Mouse (Mus musculus): ENCODE measurements around the gene Npy5r. TPM values are rescaled to one million over a fixed set of nuclear protein-coding genes. Genes with fewer than 3 reads are reported as not detected.
A peak's percentile ranks its signal among the peaks of the same experiment; 100 is the strongest.

Npy5r gene
- 0.23 and 0.33 TPM in 2 replicates for polyA plus RNA-seq (2016; fragmentation: Nextera tagmentation; extraction: Ambion mirVana)

- Histone ChIP-seq H3K27ac (no peak within 1 kb of the TSS), H3K9me3 (replicated peaks) (no peaks in the 10 kb centered on the region), H3K27me3 (peaks cover 31% of the 10 kb centered on the region), H3K4me3 (peak within 1 kb of the TSS; percentile 48), H3K9ac (peak within 1 kb of the TSS; percentile 69), H3K4me1 (no peaks in the 10 kb centered on the region), H3K36me3 (no peaks in the 10 kb centered on the region), H3K4me2 (replicated peaks) (peak within 1 kb of the TSS; percentile 90)
- 2% methylated on average over 41 of the region's 43 CpGs for WGBS
- ATAC-seq (ENCODE audit: low FRiP score) = peak; percentile 87
Observed at GRCm38 (mm10) chr8:66687511-66688329, at the start of gene Npy5r. Npy5r (minus strand) TSS chr8:66688128.

- no peak overlapping the region for H3K4me2 ChIP-seq (replicated peaks)
- no peaks in the 10 kb centered on the region for H3K36me3 ChIP-seq
- no peak for ATAC-seq (ENCODE audit: low FRiP score)
- H3K9ac ChIP-seq = no peak overlapping the region
- no peaks in the 10 kb centered on the region for H3K4me1 ChIP-seq
- no peak overlapping the region for H3K4me3 ChIP-seq
- H3K27ac ChIP-seq = no peak overlapping the region
- H3K9me3 ChIP-seq (replicated peaks) = no peaks in the 10 kb centered on the region
- H3K27me3 ChIP-seq = no peaks in the 10 kb centered on the region
- 36% methylated on average over 5 of the region's 5 CpGs for WGBS
Observed at GRCm38 (mm10) chr8:66731957-66732356, 44.0 kb upstream of the Npy5r start.

- Histone ChIP-seq H3K36me3 (no peaks in the 10 kb centered on the region), H3K9ac (no peak overlapping the region), H3K27me3 (no peaks in the 10 kb centered on the region), H3K4me2 (replicated peaks) (no peak overlapping the region), H3K27ac (no peak overlapping the region), H3K4me1 (no peaks in the 10 kb centered on the region), H3K4me3 (no peak overlapping the region), H3K9me3 (replicated peaks) (no peaks in the 10 kb centered on the region)
- ATAC-seq (ENCODE audit: low FRiP score) = no peak
- 27% methylated on average over 7 of the region's 7 CpGs for WGBS
Observed at GRCm38 (mm10) chr8:66729446-66729845, 41.5 kb upstream of the Npy5r start.

GRCm38 (mm10) chr8:66722835-66723234 is 34.9 kb upstream of the Npy5r start:
- no peaks in the 10 kb centered on the region for H3K4me1 ChIP-seq
- no peak overlapping the region for H3K4me3 ChIP-seq
- no peak for ATAC-seq (ENCODE audit: low FRiP score)
- H3K27me3 ChIP-seq = no peaks in the 10 kb centered on the region
- no peak overlapping the region for H3K4me2 ChIP-seq (replicated peaks)
- WGBS = 92% methylated on average over 2 of the region's 2 CpGs
- H3K27ac ChIP-seq = no peak overlapping the region
- H3K9ac ChIP-seq = no peak overlapping the region
- no peaks in the 10 kb centered on the region for H3K36me3 ChIP-seq
- H3K9me3 ChIP-seq (replicated peaks) = no peaks in the 10 kb centered on the region

GRCm38 (mm10) chr8:66714324-66714975 is 26.5 kb upstream of the Npy5r start:
- WGBS = 87% methylated on average over 7 of the region's 7 CpGs
- no peak overlapping the region for H3K4me2 ChIP-seq (replicated peaks)
- ATAC-seq (ENCODE audit: low FRiP score) = no peak

GRCm38 (mm10) chr8:66698782-66699181 is 10.9 kb upstream of the Npy5r start:
- H3K9ac ChIP-seq = no peak overlapping the region
- peaks cover 11% of the 10 kb centered on the region for H3K4me1 ChIP-seq
- 80% methylated on average over 7 of the region's 7 CpGs for WGBS
- H3K9me3 ChIP-seq (replicated peaks) = no peaks in the 10 kb centered on the region
- H3K4me2 ChIP-seq (replicated peaks) = no peak overlapping the region
- H3K4me3 ChIP-seq = no peak overlapping the region
- no peaks in the 10 kb centered on the region for H3K36me3 ChIP-seq
- H3K27me3 ChIP-seq = peaks cover 27% of the 10 kb centered on the region
- ATAC-seq (ENCODE audit: low FRiP score) = no peak
- no peak overlapping the region for H3K27ac ChIP-seq

More at GRCm38 (mm10) chr8:66714324-66714975, 26.5 kb upstream of the Npy5r start:
- Histone ChIP-seq H3K27ac (no peak overlapping the region), H3K4me3 (no peak overlapping the region), H3K4me1 (no peaks in the 10 kb centered on the region), H3K36me3 (no peaks in the 10 kb centered on the region), H3K9ac (no peak overlapping the region), H3K9me3 (replicated peaks) (0 out of 2 replicates have a peak, but pooled peaks cover 2% of the 10 kb centered on the region), H3K27me3 (no peaks in the 10 kb centered on the region)

- H3K4me1 ChIP-seq = peaks cover 11% of the 10 kb centered on the region
- peak overlapping the region; percentile 70 for H3K4me2 ChIP-seq (replicated peaks)
- H3K27me3 ChIP-seq = peaks cover 27% of the 10 kb centered on the region
- no peak overlapping the region for H3K27ac ChIP-seq
- H3K9ac ChIP-seq = no peak overlapping the region
- no peaks in the 10 kb centered on the region for H3K36me3 ChIP-seq
- H3K4me3 ChIP-seq = peak overlapping the region; percentile 44
- 0 out of 2 replicates have a peak, but pooled peaks have one; percentile 11 for ATAC-seq (ENCODE audit: low FRiP score)
- no peaks in the 10 kb centered on the region for H3K9me3 ChIP-seq (replicated peaks)
- WGBS = 6% methylated on average over 7 of the region's 7 CpGs
Observed at GRCm38 (mm10) chr8:66698011-66698410, 10.1 kb upstream of the Npy5r start.

GRCm38 (mm10) chr8:66696970-66697843 is 9.3 kb upstream of the Npy5r start, which contains the start of gene Npy1r:
Npy1r (plus strand) TSS chr8:66697192.
- Histone ChIP-seq H3K4me1 (peaks cover 11% of the 10 kb centered on the region), H3K4me2 (replicated peaks) (peak within 1 kb of the TSS; percentile 70), H3K27ac (no peak within 1 kb of the TSS), H3K9ac (peak within 1 kb of the TSS; percentile 46; the same call in 1 of the 2 replicates), H3K4me3 (peak within 1 kb of the TSS; percentile 44), H3K27me3 (peaks cover 27% of the 10 kb centered on the region), H3K36me3 (no peaks in the 10 kb centered on the region), H3K9me3 (replicated peaks) (no peaks in the 10 kb centered on the region)
- WGBS = under 1% methylated on average over 30 of the region's 30 CpGs
- peak; percentile 73 for ATAC-seq (ENCODE audit: low FRiP score)

- Histone ChIP-seq H3K9me3 (replicated peaks) (no peaks in the 10 kb centered on the region), H3K27me3 (peaks cover 31% of the 10 kb centered on the region), H3K27ac (no peak overlapping the region), H3K36me3 (no peaks in the 10 kb centered on the region), H3K4me1 (no peaks in the 10 kb centered on the region), H3K4me3 (no peak overlapping the region), H3K4me2 (replicated peaks) (no peak overlapping the region), H3K9ac (no peak overlapping the region)
- no peak for ATAC-seq (ENCODE audit: low FRiP score)
- WGBS = 82% methylated on average over 5 of the region's 5 CpGs
Observed at GRCm38 (mm10) chr8:66690402-66690801, 2.5 kb upstream of the Npy5r start.

GRCm38 (mm10) chr8:66688799-66689198 is 871 bp upstream of the Npy5r start:
- peak overlapping the region; percentile 90 for H3K4me2 ChIP-seq (replicated peaks)
- H3K9me3 ChIP-seq (replicated peaks) = no peaks in the 10 kb centered on the region
- H3K4me3 ChIP-seq = no peak overlapping the region
- 56% methylated on average over 4 of the region's 4 CpGs for WGBS
- no peak overlapping the region for H3K27ac ChIP-seq
- no peaks in the 10 kb centered on the region for H3K4me1 ChIP-seq
- peaks cover 31% of the 10 kb centered on the region for H3K27me3 ChIP-seq
- H3K9ac ChIP-seq = no peak overlapping the region
- no peak for ATAC-seq (ENCODE audit: low FRiP score)
- no peaks in the 10 kb centered on the region for H3K36me3 ChIP-seq

- Histone ChIP-seq H3K4me1 (no peaks in the 10 kb centered on the region), H3K36me3 (no peaks in the 10 kb centered on the region), H3K4me3 (peak overlapping the region; percentile 48; the same call in 1 of the 2 replicates), H3K27me3 (peaks cover 31% of the 10 kb centered on the region), H3K9me3 (replicated peaks) (no peaks in the 10 kb centered on the region), H3K4me2 (replicated peaks) (peak overlapping the region; percentile 90), H3K27ac (no peak overlapping the region), H3K9ac (no peak overlapping the region)
- WGBS = 22% methylated on average over 6 of the region's 6 CpGs
- ATAC-seq (ENCODE audit: low FRiP score) = no peak
Observed at GRCm38 (mm10) chr8:66688395-66688794, 467 bp upstream of the Npy5r start.

- Histone ChIP-seq H3K9ac (no peak overlapping the region), H3K4me1 (no peaks in the 10 kb centered on the region), H3K4me2 (replicated peaks) (no peak overlapping the region), H3K4me3 (no peak overlapping the region), H3K9me3 (replicated peaks) (no peaks in the 10 kb centered on the region), H3K36me3 (no peaks in the 10 kb centered on the region), H3K27me3 (peaks cover under 1% of the 10 kb centered on the region; the same call in 1 of the 2 replicates), H3K27ac (no peak overlapping the region)
- WGBS = 89% methylated on average over 2 of the region's 2 CpGs
- no peak for ATAC-seq (ENCODE audit: low FRiP score)
Observed at GRCm38 (mm10) chr8:66681261-66681660, 6.7 kb downstream of the Npy5r start.

Data from hindbrain, embryonic 12.5 days (tissue).